Mouse (Mus musculus) thymus, postnatal 25 days (tissue): Measurements from ENCODE around the gene Rai14.
A peak's percentile ranks its signal among the peaks of the same experiment; 100 is the strongest.

Experiments used
- DNase-seq: peaks from one replicate; pipeline ENCODE4 v3.0.0; 2022

Rai14 gene

DNA sequence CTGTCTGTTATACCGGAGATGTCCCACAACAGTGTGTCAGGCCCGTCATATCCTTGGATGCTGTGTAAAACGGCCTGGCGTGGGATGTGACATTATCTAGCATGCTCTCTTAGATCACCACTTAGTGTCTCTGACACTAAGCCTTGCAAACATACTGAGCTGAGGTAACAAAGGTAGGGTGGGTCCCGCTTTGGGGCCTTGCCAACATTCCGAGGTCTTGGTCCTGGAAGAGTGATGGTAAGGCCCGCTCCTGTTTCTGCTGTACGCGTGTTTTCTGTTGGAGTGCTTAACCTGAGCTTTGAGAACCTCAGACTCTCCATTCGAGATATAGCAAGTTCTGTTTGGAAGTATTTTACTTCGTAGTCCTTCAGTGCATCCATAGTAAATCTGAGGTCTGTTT is 5.8 kb upstream of the Rai14 start:
- DNase-seq = no peak

- no peak for DNase-seq
Measured at GRCm38 (mm10) chr15:10719511-10719910, 5.1 kb upstream of the Rai14 start.

GRCm38 (mm10) chr15:10718763-10719162 is 4.3 kb upstream of the Rai14 start:
- DNase-seq = no peak

- no peak for DNase-seq
Measured at GRCm38 (mm10) chr15:10717284-10717683, 2.9 kb upstream of the Rai14 start.

GRCm38 (mm10) chr15:10715966-10716365 is 1.5 kb upstream of the Rai14 start:
- DNase-seq = no peak

- no peak for DNase-seq
Measured at GRCm38 (mm10) chr15:10715139-10715505, 698 bp upstream of the Rai14 start.

GRCm38 (mm10) chr15:10713626-10714316 is 653 bp downstream of the Rai14 start:
- no peak for DNase-seq

- no peak for DNase-seq
Measured at GRCm38 (mm10) chr15:10713181-10713625, 1.2 kb downstream of the Rai14 start.

GRCm38 (mm10) chr15:10712288-10712687 is 2.1 kb downstream of the Rai14 start:
- DNase-seq = no peak

DNA sequence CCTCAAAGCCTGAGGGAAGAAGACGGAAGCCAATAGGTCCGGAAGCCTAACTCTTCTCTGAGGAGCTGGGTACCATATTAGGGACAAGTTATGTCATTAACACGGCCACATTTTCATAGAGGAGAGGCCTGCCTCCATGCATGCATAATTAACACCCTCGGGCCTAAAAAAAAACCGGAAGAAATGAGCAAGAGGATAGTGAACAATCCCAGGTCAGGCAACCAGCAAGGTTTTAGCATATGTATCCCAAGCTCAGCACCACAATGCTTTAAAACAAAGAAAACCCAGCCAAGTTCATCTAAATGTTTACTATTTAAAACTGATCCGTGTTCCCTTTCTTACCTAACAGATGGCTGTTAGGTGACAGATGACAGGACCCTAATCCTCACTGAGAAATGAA is 3.2 kb downstream of the Rai14 start:
- DNase-seq = no peak

- DNase-seq = peak; percentile 6
Measured at GRCm38 (mm10) chr15:10708591-10709272, 5.7 kb downstream of the Rai14 start.

- no peak for DNase-seq
Measured at GRCm38 (mm10) chr15:10707109-10707508, 7.3 kb downstream of the Rai14 start.

DNA sequence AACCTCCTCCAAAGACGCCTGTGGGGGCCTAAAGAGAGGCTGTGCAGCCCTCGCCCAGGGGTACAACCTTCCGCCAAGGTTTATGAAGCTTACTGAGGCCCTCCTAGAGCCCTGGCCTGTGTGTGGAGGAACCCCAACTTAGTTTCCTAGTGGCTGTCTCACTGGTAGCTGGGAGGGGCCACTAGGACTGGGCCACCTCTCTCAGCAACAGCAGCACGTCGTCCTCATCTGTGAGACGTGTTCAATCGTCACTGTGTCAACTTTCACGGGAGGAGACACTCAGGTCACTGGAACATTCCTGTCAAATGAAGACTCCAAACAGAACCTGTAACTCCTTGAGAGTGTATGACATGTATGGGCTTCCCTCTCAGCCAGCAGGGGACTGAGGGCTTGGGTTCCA is 8.0 kb downstream of the Rai14 start:
- no peak for DNase-seq

- no peak for DNase-seq
Measured at GRCm38 (mm10) chr15:10705752-10706151, 8.7 kb downstream of the Rai14 start.

DNA sequence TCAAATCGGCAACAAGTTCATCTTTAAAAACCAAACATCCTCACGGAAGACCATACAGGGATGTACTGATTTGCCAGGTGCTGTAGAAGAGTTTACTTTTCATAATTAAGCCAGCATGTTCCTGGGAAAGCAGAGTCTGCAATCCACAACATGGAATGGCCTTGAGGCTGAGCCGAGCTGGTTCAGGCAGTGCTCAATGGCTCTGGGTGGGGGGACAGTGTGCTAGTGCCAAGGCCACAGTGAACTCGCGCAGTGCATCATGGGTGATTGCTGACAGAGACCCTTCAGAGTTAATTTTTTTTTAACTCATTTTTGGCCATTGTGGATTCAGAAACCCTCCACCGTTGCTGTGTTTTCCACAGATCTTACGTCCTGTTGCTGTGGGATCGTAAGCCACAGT is 10.1 kb downstream of the Rai14 start:
- DNase-seq = no peak

DNA sequence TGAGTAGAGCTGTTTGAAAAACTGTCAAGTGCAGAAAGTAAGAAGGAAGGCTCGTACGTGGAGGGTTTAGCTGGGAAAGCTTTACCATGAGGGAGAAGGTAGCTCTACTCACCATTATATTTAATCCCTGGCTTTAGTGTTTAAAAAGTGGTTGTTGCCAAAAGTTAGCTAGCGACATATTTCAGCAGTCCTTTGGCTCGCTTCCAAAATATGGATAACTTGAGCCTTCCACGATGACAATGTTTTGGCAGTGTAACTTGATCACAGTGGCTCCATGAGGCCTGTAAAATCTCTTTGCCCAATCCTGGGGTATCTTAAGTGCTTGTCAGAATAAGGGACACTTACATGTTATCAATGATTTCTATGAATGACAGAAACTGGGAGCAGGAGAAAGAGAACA is 12.9 kb downstream of the Rai14 start:
- DNase-seq = no peak

- no peak for DNase-seq
Measured at GRCm38 (mm10) chr15:10700891-10701466, 13.4 kb downstream of the Rai14 start.

- DNase-seq = no peak
Measured at GRCm38 (mm10) chr15:10696478-10697234, 17.8 kb downstream of the Rai14 start.

DNA sequence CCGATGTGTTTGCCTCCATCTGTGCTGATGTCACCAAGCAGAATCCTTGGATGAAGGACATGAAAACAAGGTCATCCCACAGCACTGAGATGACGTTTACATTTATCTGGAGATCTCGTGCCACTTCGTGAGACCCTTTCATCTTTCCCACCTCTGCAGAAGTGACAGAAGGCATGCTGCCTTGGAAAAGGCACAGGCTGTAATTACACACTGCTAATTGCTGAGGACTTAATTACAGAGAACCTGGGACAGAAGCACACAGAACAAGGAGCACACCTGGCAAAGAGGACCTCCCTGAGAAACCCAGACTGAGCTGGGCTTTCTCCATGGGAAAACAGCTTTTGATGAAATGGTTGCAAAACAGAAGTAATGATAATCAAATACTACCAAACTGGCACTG is 21.8 kb downstream of the Rai14 start:
- no peak for DNase-seq

- DNase-seq = no peak
Measured at GRCm38 (mm10) chr15:10691481-10691880, 22.9 kb downstream of the Rai14 start.

GRCm38 (mm10) chr15:10690973-10691372 is 23.5 kb downstream of the Rai14 start:
- no peak for DNase-seq

DNA sequence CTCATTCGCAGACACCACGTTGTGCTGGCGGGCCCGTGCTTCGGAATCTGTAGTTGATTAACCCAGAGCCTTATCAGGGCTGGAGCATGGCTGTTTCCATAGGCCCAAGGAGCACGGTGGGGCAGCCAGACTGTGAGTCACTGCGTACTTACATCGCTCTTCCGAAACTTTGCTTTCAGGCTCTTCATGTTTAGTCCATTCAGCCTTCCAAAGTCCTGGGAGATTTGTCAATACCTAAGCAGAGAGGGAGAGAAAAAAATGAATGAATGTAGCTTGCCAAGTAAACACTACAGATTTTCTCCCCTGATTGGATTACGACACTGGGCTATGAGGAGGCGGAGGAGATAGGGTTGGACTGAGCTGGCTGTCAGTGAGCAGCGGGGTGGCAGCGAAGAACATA is 24.2 kb downstream of the Rai14 start:
- no peak for DNase-seq

- no peak for DNase-seq
Measured at GRCm38 (mm10) chr15:10689304-10689703, 25.1 kb downstream of the Rai14 start.

DNA sequence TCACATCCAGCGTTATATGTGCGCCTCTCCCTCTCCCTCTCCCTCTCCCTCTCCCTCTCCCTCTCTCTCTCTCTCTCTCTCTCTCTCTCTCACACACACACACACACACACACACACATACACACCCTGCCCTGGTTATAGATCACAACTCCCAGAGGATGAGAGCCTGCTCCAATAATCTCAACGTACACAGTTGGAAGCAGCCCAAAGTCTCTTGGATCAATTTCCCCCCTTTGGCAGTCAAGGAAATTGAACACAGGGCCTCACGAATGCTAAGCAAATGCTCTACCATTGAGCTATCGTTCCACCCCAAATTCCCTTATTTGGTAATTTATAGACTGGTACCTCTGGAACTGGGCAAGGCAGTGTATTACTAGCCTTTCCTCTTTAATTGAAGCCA is 25.7 kb downstream of the Rai14 start:
- DNase-seq = no peak
